ENCODE assay signal across 14 mouse cellular contexts in the genomic region with DNA sequence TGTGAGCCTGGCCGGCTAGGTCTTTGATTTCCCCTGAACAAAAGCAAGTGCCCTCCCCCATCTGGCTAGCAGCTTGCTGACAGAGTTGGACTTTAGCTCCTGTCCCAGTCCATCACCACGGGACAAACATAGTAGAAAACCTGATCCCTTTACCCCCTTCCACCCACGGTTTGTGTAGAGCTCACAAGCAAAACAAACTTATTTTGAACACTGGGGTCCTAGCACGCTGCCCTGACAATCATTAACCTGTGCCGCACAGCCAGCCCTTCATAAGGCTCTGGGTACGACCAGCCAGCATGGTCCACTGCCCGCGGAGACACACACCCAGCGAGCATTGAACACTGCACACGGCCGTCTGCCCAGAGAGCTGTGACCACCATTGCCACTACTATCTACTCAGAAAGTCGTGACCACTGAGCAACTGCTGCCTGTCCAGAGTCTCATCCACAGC. TPM values are rescaled to one million over a fixed set of nuclear protein-coding genes. Genes with fewer than 3 reads are reported as not detected.
DNase-seq lines count a peak whose midpoint lies in the region; ATAC-seq and TF ChIP-seq lines count a peak whose summit lies in the region.
"Had no signal": no experiment of that assay in that cellular context is flagged by ENCODE, and none has a peak within 500 bp of the region (broad histone marks: within the 10 kb centered on the region; RNA-seq: fewer than 3 reads in every experiment).

A gene (plus strand): TSS at position 292 of the 451 bp plus-strand sequence.

- 0 out of 2 replicates have a peak, but pooled peaks have one; percentile 19 for ATAC-seq in embryonic facial prominence, embryonic 11.5 days (replicated peaks; ENCODE audit: insufficient number of reproducible peaks, low FRiP score, low TSS enrichment, low read depth)
- peak; percentile 96 for ATAC-seq in kidney, embryonic 15.5 days (replicated peaks; ENCODE audit: low FRiP score)
- peak; percentile 68 for ATAC-seq in liver, embryonic 14.5 days (ENCODE audit: insufficient read depth)

- H3K36me3 ChIP-seq in heart, embryonic 10.5 days: no peaks in the 10 kb centered on the region
- H3K36me3 ChIP-seq in embryonic facial prominence, embryonic 11.5 days (replicated peaks; ENCODE audit: control insufficient read depth, insufficient read depth, low read depth, low read length): no peaks in the 10 kb centered on the region
- H3K36me3 ChIP-seq in kidney, embryonic 15.5 days: no peaks in the 10 kb centered on the region
- H3K36me3 ChIP-seq in liver, embryonic 14.5 days (replicated peaks; ENCODE audit: control insufficient read depth, insufficient read depth, low read depth): no peaks in the 10 kb centered on the region
- H3K36me3 ChIP-seq: embryonic facial prominence, embryonic 12.5 days; neural tube, embryonic 12.5 days had no signal

- peaks cover 10% of the 10 kb centered on the region; the same call in 1 of the 2 replicates for H3K4me1 ChIP-seq in heart, embryonic 10.5 days
- H3K4me1 ChIP-seq in embryonic facial prominence, embryonic 11.5 days (ENCODE audit: control insufficient read depth, insufficient read depth, low read length): no peaks in the 10 kb centered on the region
- H3K4me1 ChIP-seq in kidney, embryonic 15.5 days: peaks cover 31% of the 10 kb centered on the region
- peaks cover 0 to 6% of the 10 kb centered on the region in 2 experiments; a peak in 1 of 4 replicates for H3K4me1 ChIP-seq in liver, embryonic 14.5 days (replicated peaks; ENCODE audit: control insufficient read depth in 2 of 2, insufficient read depth in 2 of 2, low read length in 1 of 2)
- H3K4me1 ChIP-seq: embryonic facial prominence, embryonic 12.5 days had no signal

- no peak for DNase-seq in heart, embryonic 10.5 days (ENCODE audit: low spot score)
- no peak for DNase-seq in heart, postnatal 25 days (ENCODE audit: low spot score)
- no peak for DNase-seq in embryonic facial prominence, embryonic 11.5 days (ENCODE audit: low spot score)
- peak in 2 of 3 experiments; percentile 45 for DNase-seq in liver, embryonic 14.5 days (ENCODE audit: low read depth in 3 of 3, low spot score in 3 of 3)
- no peak for DNase-seq in thymus, adult 18-20 months
- no peak for DNase-seq in urinary bladder, postnatal 14 days (ENCODE audit: low spot score)
- no peak for DNase-seq in B cell, adult 2 months
- DNase-seq: heart, postnatal 4 days; layer of hippocampus, postnatal 36 days; lung, postnatal 10 days; right cerebral cortex, postnatal 4 days had no signal

- H3K27ac ChIP-seq in heart, embryonic 10.5 days: 0 out of 2 replicates have a peak within 1 kb of the TSS, but pooled peaks have one; percentile 25
- H3K27ac ChIP-seq in embryonic facial prominence, embryonic 11.5 days (replicated peaks; ENCODE audit: low read depth, low read length): no peak within 1 kb of the TSS
- peak within 1 kb of the TSS; percentile 84 for H3K27ac ChIP-seq in kidney, embryonic 15.5 days
- no peak within 1 kb of the TSS; the same call in 1 of the 2 replicates for H3K27ac ChIP-seq in liver, embryonic 14.5 days
- H3K27ac ChIP-seq: embryonic facial prominence, embryonic 12.5 days; neural tube, embryonic 12.5 days had no signal

- H3K9me3 ChIP-seq in heart, embryonic 10.5 days: no peaks in the 10 kb centered on the region
- H3K9me3 ChIP-seq in embryonic facial prominence, embryonic 11.5 days (replicated peaks; ENCODE audit: control insufficient read depth, low read length): no peaks in the 10 kb centered on the region
- no peaks in the 10 kb centered on the region for H3K9me3 ChIP-seq in kidney, embryonic 15.5 days (replicated peaks)
- H3K9me3 ChIP-seq in liver, embryonic 14.5 days (ENCODE audit: control insufficient read depth, low read length): no peaks in the 10 kb centered on the region; the same call in 1 of the 2 replicates
- H3K9me3 ChIP-seq: embryonic facial prominence, embryonic 12.5 days; neural tube, embryonic 12.5 days had no signal

- no peak within 1 kb of the TSS for H3K4me3 ChIP-seq in heart, embryonic 10.5 days
- H3K4me3 ChIP-seq in embryonic facial prominence, embryonic 11.5 days (ENCODE audit: low read depth, low read length): no peak within 1 kb of the TSS
- 0 out of 2 replicates have a peak within 1 kb of the TSS, but pooled peaks have one; percentile 10 for H3K4me3 ChIP-seq in kidney, embryonic 15.5 days (replicated peaks)
- peak within 1 kb of the TSS; percentile 39 to 47 for H3K4me3 ChIP-seq in liver, embryonic 14.5 days (ENCODE audit: insufficient read depth in 1 of 2, low read depth in 2 of 2, low read length in 2 of 2)
- H3K4me3 ChIP-seq: embryonic facial prominence, embryonic 12.5 days; neural tube, embryonic 12.5 days had no signal

- H3K27me3 ChIP-seq in heart, embryonic 10.5 days (ENCODE audit: insufficient read depth, poor library complexity, severe bottlenecking): peaks cover 8% of the 10 kb centered on the region; the same call in 1 of the 2 replicates
- H3K27me3 ChIP-seq in embryonic facial prominence, embryonic 11.5 days (ENCODE audit: control insufficient read depth, insufficient read depth, low read length): no peaks in the 10 kb centered on the region
- no peaks in the 10 kb centered on the region for H3K27me3 ChIP-seq in kidney, embryonic 15.5 days
- no peaks in the 10 kb centered on the region for H3K27me3 ChIP-seq in liver, embryonic 14.5 days (ENCODE audit: control insufficient read depth, insufficient read depth, low read length)
- H3K27me3 ChIP-seq: neural tube, embryonic 12.5 days had no signal

- TF ChIP-seq CTCF in liver, embryonic 14.5 days (IDR thresholded peaks at IDR 0.05; ENCODE audit: low read depth): no peak

- 75% methylated on average over 12 of the region's 12 CpGs for WGBS in heart, embryonic 10.5 days
- 49% methylated on average over 12 of the region's 12 CpGs for WGBS in embryonic facial prominence, embryonic 11.5 days
- 28% methylated on average over 12 of the region's 12 CpGs for WGBS in kidney, embryonic 15.5 days
- WGBS in liver, embryonic 14.5 days (ENCODE audit: insufficient replicate concordance): 61% methylated on average over 12 of the region's 12 CpGs

- H3K9ac ChIP-seq in embryonic facial prominence, embryonic 11.5 days (replicated peaks; ENCODE audit: low read length): no peak within 1 kb of the TSS
- H3K9ac ChIP-seq in kidney, embryonic 15.5 days: no peak within 1 kb of the TSS
- H3K9ac ChIP-seq in liver, embryonic 14.5 days (replicated peaks): peak within 1 kb of the TSS; percentile 36
- H3K9ac ChIP-seq: embryonic facial prominence, embryonic 12.5 days; neural tube, embryonic 12.5 days had no signal

- intact Hi-C loops in heart, postnatal 25 days (cut with DNase I): no loop called here

- no peak for TF ChIP-seq EP300 in liver, embryonic 14.5 days (IDR thresholded peaks at IDR 0.05; ENCODE audit: low read depth)

- H3K4me2 ChIP-seq in embryonic facial prominence, embryonic 11.5 days (ENCODE audit: low read depth, low read length): no peak within 1 kb of the TSS
- H3K4me2 ChIP-seq in kidney, embryonic 15.5 days: peak within 1 kb of the TSS; percentile 29
- H3K4me2 ChIP-seq in liver, embryonic 14.5 days (ENCODE audit: low read depth): peak within 1 kb of the TSS; percentile 35
- H3K4me2 ChIP-seq: embryonic facial prominence, embryonic 12.5 days; neural tube, embryonic 12.5 days had no signal

RNA-seq across cellular contexts. Expression of the gene that starts here (rescaled TPM):
- polyA plus RNA-seq in heart, embryonic 10.5 days (2016; fragmentation: Nextera tagmentation; extraction: Ambion mirVana): 0.15 and 4.3 TPM in 2 replicates
- not detected for total RNA-seq in heart, postnatal 25 days (2021)
- 0.27 and 0.50 TPM in 2 replicates for polyA plus RNA-seq in embryonic facial prominence, embryonic 11.5 days (2014; fragmentation: Nextera tagmentation; extraction: Ambion mirVana)
- polyA plus RNA-seq in kidney, embryonic 15.5 days (2015; fragmentation: Nextera tagmentation; extraction: Ambion mirVana): 5.6 and 8.3 TPM in 2 replicates
- 48.0 and 51.7 TPM in 2 replicates for polyA plus RNA-seq in liver, embryonic 14.5 days (2012; rRNA removed)
- polyA plus RNA-seq in liver, embryonic 14.5 days (2014; fragmentation: Nextera tagmentation; extraction: Ambion mirVana): 56.3 and 62.0 TPM in 2 replicates
- total RNA-seq: heart, postnatal 4 days had no signal

Comparison
In these comparisons a context has a peak if more than half of its experiments do, and no peak if none do; other contexts are left out.
1. Peak in ATAC-seq in embryonic facial prominence, embryonic 11.5 days; RNA of the gene not detected or under 1 TPM.
2. DNase-seq: peak in liver, embryonic 14.5 days (2 of 3); none in heart, embryonic 10.5 days (single experiment), heart, postnatal 25 days (single experiment), embryonic facial prominence, embryonic 11.5 days (single experiment), thymus, adult 18-20 months (0 of 2), urinary bladder, postnatal 14 days (single experiment) and B cell, adult 2 months (0 of 2).
3. H3K27ac ChIP-seq: peak in heart, embryonic 10.5 days (single experiment) and kidney, embryonic 15.5 days (single experiment); none in embryonic facial prominence, embryonic 11.5 days (single experiment) and liver, embryonic 14.5 days (single experiment).
4. H3K4me3 ChIP-seq: peak in kidney, embryonic 15.5 days (single experiment) and liver, embryonic 14.5 days (2 of 2); none in heart, embryonic 10.5 days (single experiment) and embryonic facial prominence, embryonic 11.5 days (single experiment).
5. ATAC-seq: peak in every context shown above with its lines; median percentile 96 in kidney, embryonic 15.5 days; 68 in liver, embryonic 14.5 days; 19 in embryonic facial prominence, embryonic 11.5 days.